Mouse (Mus musculus): ENCODE measurements at regions not wholly inside any gene's neighbourhood (a gene's known extent, or its start where the extent isn't known, plus 50 kb on each side); places are given as distances from the start of the nearest gene placed in this dataset.
"Not testable (repeated sequence)": the region's sequence is repeated elsewhere in the genome, so short reads cannot be mapped to it uniquely, and the experiment has no call there.

DNA sequence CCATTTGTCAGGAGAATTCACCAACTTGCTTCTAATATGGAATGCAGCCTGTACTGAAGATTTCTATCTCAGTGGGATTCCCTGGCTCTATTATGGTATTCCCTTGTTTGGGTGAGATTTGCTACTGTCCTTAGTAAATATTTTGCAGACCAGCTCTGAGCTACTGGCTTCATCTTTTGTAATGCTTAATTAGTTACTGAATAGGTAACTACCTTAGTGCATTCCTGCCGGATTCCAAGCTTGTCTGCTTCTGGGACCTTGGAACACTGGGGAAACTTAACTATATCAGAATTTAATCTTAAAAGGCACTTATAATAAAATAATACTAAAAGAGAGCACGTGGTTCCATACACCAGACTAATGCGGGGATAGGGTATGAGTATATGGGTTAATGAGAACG is 257.4 kb downstream of the Antxr2 start:
- TF ChIP-seq USF1 (IDR thresholded peaks at IDR 0.05; ENCODE audit: low read depth, low read length); E2F4 (IDR thresholded peaks at IDR 0.05; ENCODE audit: borderline replicate concordance, low read depth, low read length); GATA1 (IDR thresholded peaks at IDR 0.05; ENCODE audit: low read depth, low read length); POLR2A (IDR thresholded peaks at IDR 0.05; ENCODE audit: control insufficient read depth in 1 of 2, insufficient read depth in 1 of 2, low read depth in 1 of 2, low read length in 2 of 2, poor library complexity in 1 of 2); CTCF (IDR thresholded peaks at IDR 0.05 in 2 of 3, conservative IDR thresholded peaks at IDR 0.05 in 1 of 3; ENCODE audit: control insufficient read depth in 1 of 3, insufficient read depth in 1 of 3, low read depth in 2 of 3, low read length in 3 of 3, poor library complexity in 1 of 3, severe bottlenecking in 1 of 3); CHD1 (IDR thresholded peaks at IDR 0.05; ENCODE audit: low read depth, low read length); ZNF384 (IDR thresholded peaks at IDR 0.05; ENCODE audit: low read depth, low read length); JUND (IDR thresholded peaks at IDR 0.05; ENCODE audit: low read depth, low read length); EP300 (IDR thresholded peaks at IDR 0.05; ENCODE audit: low read depth in 1 of 2, low read length in 2 of 2); MAFK (IDR thresholded peaks at IDR 0.05; ENCODE audit: borderline replicate concordance, low read depth, low read length): not testable (repeated sequence)

All from MEL (cell line).